Mouse (Mus musculus): ENCODE results near the gene Snap23. TPM values are rescaled to one million over a fixed set of nuclear protein-coding genes. Genes with fewer than 3 reads are reported as not detected.

Snap23 gene
- polyA plus RNA-seq, 1 experiment from 2014 or later = 18.4 TPM

- Histone ChIP-seq H3K36me3 (ENCODE audit: control insufficient read depth, insufficient read depth, low read length) (peaks cover 5% of the 10 kb centered on the region), H3K4me1 (ENCODE audit: control insufficient read depth, insufficient read depth, low read depth, low read length) (peaks cover 17% of the 10 kb centered on the region), H3K9ac (ENCODE audit: low read depth, low read length) (peak within 1 kb of the TSS; percentile 91), H3K4me2 (ENCODE audit: low read length) (peak within 1 kb of the TSS; percentile 92), H3K9me3 (ENCODE audit: control insufficient read depth, low read length) (no peaks in the 10 kb centered on the region), H3K27me3 (replicated peaks; ENCODE audit: control insufficient read depth, insufficient read depth, low read length) (no peaks in the 10 kb centered on the region), H3K4me3 (ENCODE audit: low read length) (peak within 1 kb of the TSS; percentile 70), H3K27ac (ENCODE audit: low read depth, low read length) (peak within 1 kb of the TSS; percentile 91)
- WGBS = 0% methylated on average over 52 of the region's 52 CpGs
- ATAC-seq = peak; percentile 96
These were observed 41.6 kb downstream of the Snap23 start, which contains the start of the genes Haus2 and Lrrc57 for GRCm38 (mm10) chr2:120608830-120609723. Haus2 (plus strand) TSS chr2:120609383. Lrrc57 (minus strand) TSS chr2:120609520.

- H3K27ac ChIP-seq (ENCODE audit: low read depth, low read length) = no peak overlapping the region
- ATAC-seq = no peak
- WGBS = 94% methylated on average over 5 of the region's 5 CpGs
- peaks cover 27% of the 10 kb centered on the region for H3K36me3 ChIP-seq (ENCODE audit: control insufficient read depth, insufficient read depth, low read length)
- no peaks in the 10 kb centered on the region for H3K27me3 ChIP-seq (replicated peaks; ENCODE audit: control insufficient read depth, insufficient read depth, low read length)
- no peaks in the 10 kb centered on the region for H3K9me3 ChIP-seq (ENCODE audit: control insufficient read depth, low read length)
- no peak overlapping the region for H3K9ac ChIP-seq (ENCODE audit: low read depth, low read length)
- H3K4me3 ChIP-seq (ENCODE audit: low read length) = no peak overlapping the region
- H3K4me2 ChIP-seq (ENCODE audit: low read length) = no peak overlapping the region
- no peaks in the 10 kb centered on the region for H3K4me1 ChIP-seq (ENCODE audit: control insufficient read depth, insufficient read depth, low read depth, low read length)
These were observed 49.0 kb downstream of the Snap23 start for GRCm38 (mm10) chr2:120616279-120617163.

- H3K9me3 ChIP-seq (ENCODE audit: control insufficient read depth, low read length) = no peaks in the 10 kb centered on the region
- 89% methylated on average over 1 of the region's 1 CpGs for WGBS
- ATAC-seq = no peak
These were observed 52.1 kb downstream of the Snap23 start for GRCm38 (mm10) chr2:120619538-120619937.

GRCm38 (mm10) chr2:120622920-120623319 is 55.4 kb downstream of the Snap23 start:
- no peak overlapping the region for H3K4me3 ChIP-seq (ENCODE audit: low read length)
- H3K4me1 ChIP-seq (ENCODE audit: control insufficient read depth, insufficient read depth, low read depth, low read length) = no peaks in the 10 kb centered on the region
- no peak overlapping the region for H3K27ac ChIP-seq (ENCODE audit: low read depth, low read length)
- H3K9ac ChIP-seq (ENCODE audit: low read depth, low read length) = no peak overlapping the region
- H3K9me3 ChIP-seq (ENCODE audit: control insufficient read depth, low read length) = no peaks in the 10 kb centered on the region
- H3K36me3 ChIP-seq (ENCODE audit: control insufficient read depth, insufficient read depth, low read length) = peaks cover 13% of the 10 kb centered on the region
- no peaks in the 10 kb centered on the region for H3K27me3 ChIP-seq (replicated peaks; ENCODE audit: control insufficient read depth, insufficient read depth, low read length)
- no peak overlapping the region for H3K4me2 ChIP-seq (ENCODE audit: low read length)
- ATAC-seq = no peak

More at GRCm38 (mm10) chr2:120619538-120619937, 52.1 kb downstream of the Snap23 start:
- H3K9ac ChIP-seq (ENCODE audit: low read depth, low read length) = no peak overlapping the region
- H3K27me3 ChIP-seq (replicated peaks; ENCODE audit: control insufficient read depth, insufficient read depth, low read length) = no peaks in the 10 kb centered on the region
- H3K27ac ChIP-seq (ENCODE audit: low read depth, low read length) = no peak overlapping the region
- H3K4me3 ChIP-seq (ENCODE audit: low read length) = no peak overlapping the region
- H3K4me2 ChIP-seq (ENCODE audit: low read length) = no peak overlapping the region
- H3K36me3 ChIP-seq (ENCODE audit: control insufficient read depth, insufficient read depth, low read length) = peaks cover 22% of the 10 kb centered on the region
- no peaks in the 10 kb centered on the region for H3K4me1 ChIP-seq (ENCODE audit: control insufficient read depth, insufficient read depth, low read depth, low read length)

GRCm38 (mm10) chr2:120628076-120628865 is 60.8 kb downstream of the Snap23 start:
- Histone ChIP-seq H3K9me3 (ENCODE audit: control insufficient read depth, low read length) (no peaks in the 10 kb centered on the region), H3K4me1 (ENCODE audit: control insufficient read depth, insufficient read depth, low read depth, low read length) (peaks cover 3% of the 10 kb centered on the region; the same call in 1 of the 2 replicates), H3K4me3 (ENCODE audit: low read length) (peak overlapping the region; percentile 70), H3K36me3 (ENCODE audit: control insufficient read depth, insufficient read depth, low read length) (no peaks in the 10 kb centered on the region), H3K27me3 (replicated peaks; ENCODE audit: control insufficient read depth, insufficient read depth, low read length) (no peaks in the 10 kb centered on the region), H3K4me2 (ENCODE audit: low read length) (peak overlapping the region; percentile 56), H3K9ac (ENCODE audit: low read depth, low read length) (peak overlapping the region; percentile 50), H3K27ac (ENCODE audit: low read depth, low read length) (no peak overlapping the region)
- peak; percentile 55 for ATAC-seq
- WGBS = 31% methylated on average over 10 of the region's 10 CpGs

GRCm38 (mm10) chr2:120628886-120629735 is 61.6 kb downstream of the Snap23 start, which contains the start of gene Stard9:
Stard9 (plus strand) TSS chr2:120629121.
- Histone ChIP-seq H3K4me1 (ENCODE audit: control insufficient read depth, insufficient read depth, low read depth, low read length) (peaks cover 3% of the 10 kb centered on the region; the same call in 1 of the 2 replicates), H3K9ac (ENCODE audit: low read depth, low read length) (peak within 1 kb of the TSS; percentile 76), H3K9me3 (ENCODE audit: control insufficient read depth, low read length) (no peaks in the 10 kb centered on the region), H3K36me3 (ENCODE audit: control insufficient read depth, insufficient read depth, low read length) (no peaks in the 10 kb centered on the region), H3K27ac (ENCODE audit: low read depth, low read length) (peak within 1 kb of the TSS; percentile 66), H3K4me2 (ENCODE audit: low read length) (peak within 1 kb of the TSS; percentile 82), H3K4me3 (ENCODE audit: low read length) (peak within 1 kb of the TSS; percentile 70), H3K27me3 (replicated peaks; ENCODE audit: control insufficient read depth, insufficient read depth, low read length) (no peaks in the 10 kb centered on the region)
- peak; percentile 100 for ATAC-seq
- WGBS = 1% methylated on average over 36 of the region's 36 CpGs

GRCm38 (mm10) chr2:120630246-120630645 is 62.8 kb downstream of the Snap23 start:
- ATAC-seq = no peak
- Histone ChIP-seq H3K9ac (ENCODE audit: low read depth, low read length) (no peak overlapping the region), H3K4me1 (ENCODE audit: control insufficient read depth, insufficient read depth, low read depth, low read length) (peaks cover 3% of the 10 kb centered on the region; the same call in 1 of the 2 replicates), H3K9me3 (ENCODE audit: control insufficient read depth, low read length) (no peaks in the 10 kb centered on the region), H3K4me2 (ENCODE audit: low read length) (no peak overlapping the region; the same call in 1 of the 2 replicates), H3K4me3 (ENCODE audit: low read length) (no peak overlapping the region), H3K36me3 (ENCODE audit: control insufficient read depth, insufficient read depth, low read length) (no peaks in the 10 kb centered on the region), H3K27me3 (replicated peaks; ENCODE audit: control insufficient read depth, insufficient read depth, low read length) (no peaks in the 10 kb centered on the region), H3K27ac (ENCODE audit: low read depth, low read length) (no peak overlapping the region)
- 77% methylated on average over 2 of the region's 2 CpGs for WGBS

GRCm38 (mm10) chr2:120630655-120631054 is 63.2 kb downstream of the Snap23 start:
- no peak for ATAC-seq
- WGBS = 82% methylated on average over 2 of the region's 2 CpGs

More at GRCm38 (mm10) chr2:120630655-120631054, 63.2 kb downstream of the Snap23 start:
- H3K4me1 ChIP-seq (ENCODE audit: control insufficient read depth, insufficient read depth, low read depth, low read length) = peaks cover 3% of the 10 kb centered on the region; the same call in 1 of the 2 replicates
- no peak overlapping the region for H3K9ac ChIP-seq (ENCODE audit: low read depth, low read length)
- H3K27me3 ChIP-seq (replicated peaks; ENCODE audit: control insufficient read depth, insufficient read depth, low read length) = no peaks in the 10 kb centered on the region
- H3K36me3 ChIP-seq (ENCODE audit: control insufficient read depth, insufficient read depth, low read length) = no peaks in the 10 kb centered on the region
- no peak overlapping the region for H3K27ac ChIP-seq (ENCODE audit: low read depth, low read length)
- no peak overlapping the region for H3K4me3 ChIP-seq (ENCODE audit: low read length)
- H3K9me3 ChIP-seq (ENCODE audit: control insufficient read depth, low read length) = no peaks in the 10 kb centered on the region
- no peak overlapping the region; the same call in 1 of the 2 replicates for H3K4me2 ChIP-seq (ENCODE audit: low read length)

Measured in hindbrain, embryonic 16.5 days (tissue).